Mouse (Mus musculus) CH12.LX (cell line): ENCODE results near the gene Slc25a38.

Experiments used
- CTCF ChIP-seq, 2 experiments: IDR thresholded peaks in 1 of 2; conservative IDR thresholded peaks in 1 of 2; 2 replicates each; pipeline ENCODE4 v1.5.1; 2011 to 2012; ENCODE audit warnings: low read depth in 2 of 2, low read length in 2 of 2, improper control_type of control experiment in 1 of 2, inconsistent platforms in 1 of 2, mild to moderate bottlenecking in 1 of 2, moderate library complexity in 1 of 2
- ELF1 ChIP-seq: IDR thresholded peaks from 2 replicates; pipeline ENCODE4 v1.6.1; 2014; ENCODE audit warnings: low read depth, mild to moderate bottlenecking, inconsistent platforms, low read length, improper control_type of control experiment
- EP300 ChIP-seq: IDR thresholded peaks from 2 replicates; pipeline ENCODE4 v1.6.1; 2011; ENCODE audit warnings: low read length, improper control_type of control experiment
- ETS1 ChIP-seq: conservative IDR thresholded peaks from 2 replicates; pipeline ENCODE4 v1.6.1; 2012; ENCODE audit warnings: low read depth, mild to moderate bottlenecking, inconsistent platforms, low read length, improper control_type of control experiment, moderate library complexity
- IRF4 ChIP-seq: IDR thresholded peaks from 2 replicates; pipeline ENCODE4 v1.6.1; 2014; ENCODE audit warnings: low read depth, mild to moderate bottlenecking, inconsistent platforms, low read length, improper control_type of control experiment
- KAT2A ChIP-seq: IDR thresholded peaks from 2 replicates; pipeline ENCODE4 v1.6.1; 2012; ENCODE audit warnings: low read length, improper control_type of control experiment, inconsistent platforms; ENCODE audit not compliant: insufficient replicate concordance
- MAZ ChIP-seq: IDR thresholded peaks from 2 replicates; pipeline ENCODE4 v1.6.1; 2012; ENCODE audit warnings: low read depth, mild to moderate bottlenecking, inconsistent platforms, low read length, improper control_type of control experiment, moderate library complexity
- POLR2A ChIP-seq: IDR thresholded peaks from 2 replicates; pipeline ENCODE4 v1.6.1; 2011; ENCODE audit warnings: low read depth, mild to moderate bottlenecking, improper control_type of control experiment, low read length
- POLR2AphosphoS2 ChIP-seq: IDR thresholded peaks from 2 replicates; pipeline ENCODE4 v1.6.1; 2011; ENCODE audit warnings: low read depth, low read length, improper control_type of control experiment
- ZC3H11A ChIP-seq: IDR thresholded peaks from 2 replicates; pipeline ENCODE4 v1.6.1; 2012; ENCODE audit warnings: low read depth, mild to moderate bottlenecking, inconsistent platforms, low read length, improper control_type of control experiment
- ZKSCAN1 ChIP-seq: IDR thresholded peaks from 2 replicates; pipeline ENCODE4 v1.6.1; 2012; ENCODE audit warnings: low read depth, inconsistent platforms, low read length, improper control_type of control experiment, borderline replicate concordance
- ZNF384 ChIP-seq: IDR thresholded peaks from 2 replicates; pipeline ENCODE4 v1.6.1; 2012; ENCODE audit warnings: low read depth, low read length, improper control_type of control experiment, inconsistent platforms

DNA sequence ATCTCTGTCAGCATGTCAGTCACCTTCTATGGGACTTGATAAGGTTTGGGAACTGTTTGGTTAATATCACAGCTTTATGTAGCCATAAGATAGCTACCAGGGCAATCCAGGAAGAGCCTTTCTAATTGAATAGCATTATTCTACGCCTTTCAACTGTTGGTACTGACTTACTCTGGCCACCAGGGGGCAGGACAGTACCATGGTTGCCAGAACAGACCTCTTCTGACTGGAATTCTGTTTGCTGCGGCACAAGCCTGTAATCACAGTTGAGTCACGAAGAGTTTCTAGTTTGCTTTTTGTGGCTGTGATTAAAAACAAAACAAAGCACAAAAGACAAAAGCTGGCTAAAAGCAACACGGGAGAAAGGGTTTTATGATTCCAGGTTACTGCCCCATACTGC lies 30.5 kb downstream of the Slc25a38 start:
- TF ChIP-seq ZNF384 (no peak), CTCF (conservative IDR thresholded peaks at IDR 0.05 in 1 of 2, IDR thresholded peaks at IDR 0.05 in 1 of 2; ENCODE audit: low read depth in 2 of 2, low read length in 2 of 2) (peak; percentile 71 to 97), POLR2AphosphoS2 (no peak), POLR2A (no peak), IRF4 (no peak), EP300 (no peak), KAT2A (no peak), ZC3H11A (peak; percentile 46; the same call in 1 of the 2 replicates), ZKSCAN1 (no peak), MAZ (no peak), ETS1 (no peak), ELF1 (peak; percentile 72)
